Mouse (Mus musculus) stomach, postnatal 0 days (tissue): Measurements from ENCODE around the gene Nrxn3.

Source experiments
- CTCF ChIP-seq: IDR thresholded peaks from 2 replicates; pipeline ENCODE4 v1.5.1; 2016; ENCODE audit warnings: antibody characterized with exemption, low read depth, mild to moderate bottlenecking, moderate library complexity
- EP300 ChIP-seq: optimal IDR thresholded peaks from 2 replicates; pipeline ENCODE3; 2016; ENCODE audit warnings: antibody characterized with exemption

GRCm38 (mm10) chr12:88868288-88868687 lies 145.6 kb downstream of the Nrxn3 start:
- no peak for TF ChIP-seq EP300
- TF ChIP-seq CTCF, result no peak
